Mouse (Mus musculus): ENCODE data around the gene Tph2.

Tph2 gene

GRCm38 (mm10) chr10:115137016-115137415, 47.8 kb downstream of the Tph2 start:
- DNase-seq: peak; percentile 17 to 23

DNA sequence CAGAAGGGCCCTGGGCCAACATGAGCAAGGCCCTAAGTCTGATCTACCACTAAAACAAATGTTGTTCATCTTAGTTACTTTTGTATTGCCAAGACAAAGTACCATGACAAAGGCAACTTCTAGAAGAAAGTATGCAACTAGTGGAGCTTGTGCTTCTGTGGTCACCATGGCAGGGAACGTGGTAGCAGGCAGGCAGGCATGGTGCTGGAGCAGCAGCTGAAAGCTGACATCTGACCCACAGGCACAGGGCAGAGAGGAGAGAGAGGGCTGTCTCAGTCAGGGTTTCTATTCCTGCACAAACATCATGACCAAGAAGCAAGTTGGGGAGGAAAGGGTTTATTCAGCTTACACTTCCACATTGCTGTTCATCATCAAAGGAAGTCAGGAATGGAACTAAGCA, 56.9 kb downstream of the Tph2 start:
- DNase-seq: no peak

- DNase-seq: no peak
These were observed 59.3 kb downstream of the Tph2 start for GRCm38 (mm10) chr10:115125550-115125949.

- DNase-seq: no peak
These were observed 59.8 kb downstream of the Tph2 start for GRCm38 (mm10) chr10:115125027-115125426.

DNA sequence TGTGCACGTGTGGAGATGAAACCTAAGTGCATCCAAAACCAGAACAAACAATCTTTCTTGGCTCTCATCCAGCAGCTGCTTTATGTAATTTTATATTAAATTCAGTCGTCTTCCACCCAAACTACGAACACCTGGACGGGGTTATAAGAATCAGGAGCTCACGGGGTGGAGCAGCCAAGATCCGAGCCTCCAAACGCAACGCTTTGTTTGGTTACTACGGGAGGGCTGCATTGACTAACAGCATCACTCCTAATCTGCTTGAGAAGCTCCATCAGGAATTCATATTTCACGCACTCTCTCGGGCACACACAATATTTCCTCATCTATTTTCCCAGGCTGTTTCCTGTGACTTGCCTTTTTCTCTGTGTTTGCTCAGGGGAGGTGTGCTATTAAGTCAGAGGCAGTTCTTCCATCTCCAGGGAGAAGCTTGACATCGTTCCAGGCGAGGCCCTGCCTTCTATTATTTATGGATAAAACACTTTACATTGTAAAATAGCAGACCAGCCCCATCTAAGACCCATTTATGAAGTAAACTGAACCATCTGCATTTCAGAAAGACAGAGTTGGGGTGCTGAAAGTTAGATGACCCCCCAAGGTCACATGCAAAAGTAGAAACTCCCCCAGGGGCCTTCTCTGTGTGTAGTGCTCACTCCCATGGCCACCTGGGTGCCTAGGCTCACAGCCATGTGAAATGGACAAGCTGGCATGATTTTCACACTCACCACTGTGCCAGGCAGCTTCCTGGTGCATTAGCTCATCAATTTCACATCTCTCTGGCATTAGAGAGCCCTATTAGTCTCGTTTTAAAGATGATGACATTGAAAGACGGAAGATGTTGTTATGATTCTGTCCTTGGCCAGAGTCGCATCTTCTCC, 76.9 kb downstream of the Tph2 start:
- peak in 1 of 2 experiments; percentile 20 for DNase-seq

DNA sequence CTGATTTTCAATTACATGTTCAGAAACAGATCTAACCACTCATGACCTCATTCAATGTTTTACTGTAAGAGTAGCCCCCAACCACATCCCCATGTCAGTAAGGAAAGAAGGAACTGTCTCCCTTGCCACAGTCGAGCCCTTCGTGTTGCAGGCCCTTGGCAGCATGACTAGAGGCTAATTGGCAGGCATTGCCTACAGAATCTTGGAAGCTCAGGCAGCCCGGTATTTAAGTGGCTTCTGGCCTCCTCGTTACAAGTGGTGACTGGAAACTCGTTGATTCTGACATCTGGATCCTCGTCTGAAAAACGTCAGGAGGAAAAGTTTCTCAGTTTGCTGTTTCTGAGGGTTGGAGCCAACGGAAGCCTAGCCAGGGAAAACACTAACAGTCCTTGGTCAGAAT, 80.6 kb downstream of the Tph2 start:
- DNase-seq: peak; percentile 25 to 44

GRCm38 (mm10) chr10:115099890-115100580, 84.8 kb downstream of the Tph2 start:
- peak; percentile 49 to 69 for DNase-seq

GRCm38 (mm10) chr10:115097163-115097562, 87.7 kb downstream of the Tph2 start:
- DNase-seq: peak; percentile 87 to 90

- DNase-seq: peak; percentile 25 to 41
These were observed 88.6 kb downstream of the Tph2 start for GRCm38 (mm10) chr10:115096191-115096590.

DNA sequence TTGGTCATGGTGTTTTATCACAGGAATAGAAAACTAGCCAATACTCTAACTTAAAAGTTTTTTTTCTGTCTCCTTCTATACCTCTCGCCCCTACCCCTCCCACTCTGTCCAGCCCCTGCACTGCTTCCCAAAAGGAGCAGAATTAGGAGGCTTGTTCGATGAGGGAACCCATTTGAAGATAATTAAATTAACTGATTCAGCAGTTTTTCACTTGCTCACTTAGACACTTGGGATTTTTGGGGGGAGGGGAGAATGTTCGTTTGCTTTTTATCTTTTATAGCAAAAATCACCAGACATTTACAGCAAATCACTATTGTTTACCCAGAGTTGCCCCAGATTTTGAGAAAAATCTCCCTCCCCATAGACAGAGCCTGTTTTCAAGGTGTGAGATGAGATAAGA, 106.6 kb downstream of the Tph2 start:
- no peak for DNase-seq

DNA sequence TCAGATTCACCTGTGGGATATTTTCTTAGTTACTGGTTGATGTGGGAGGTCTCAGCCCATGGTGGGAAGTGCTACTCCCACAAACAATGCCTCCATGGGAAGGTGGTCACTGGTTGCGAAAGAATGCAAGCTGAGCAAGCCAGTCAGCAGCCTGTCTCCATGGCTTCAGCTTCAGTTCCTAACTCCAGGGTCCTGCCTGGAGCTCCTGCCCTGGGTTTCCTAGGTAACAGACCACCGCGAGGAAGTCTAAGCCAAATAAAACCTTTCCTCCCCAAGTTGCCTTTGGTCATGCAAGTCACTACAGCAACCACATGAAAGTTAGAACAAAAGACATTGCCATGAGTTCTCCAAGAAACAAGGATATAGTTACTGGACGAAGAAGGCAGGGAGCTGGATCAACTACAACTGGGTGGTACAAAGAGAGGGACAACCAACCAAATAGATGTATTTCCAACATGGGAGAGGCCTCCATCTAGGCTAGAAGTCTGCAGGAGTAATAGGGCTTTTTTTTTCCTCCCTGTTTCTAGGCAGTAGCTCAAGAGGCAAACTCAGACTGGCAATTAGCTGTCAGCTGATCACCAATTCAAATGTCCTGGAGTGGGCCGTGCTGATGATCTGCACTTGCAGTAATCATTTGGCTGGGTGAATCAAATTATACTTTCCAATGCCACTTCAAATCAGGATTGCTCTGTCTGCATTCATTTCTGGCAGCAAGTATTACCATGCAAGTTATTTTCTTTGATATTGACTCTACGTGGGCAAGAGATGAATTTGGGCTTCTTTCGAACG, 115.5 kb downstream of the Tph2 start:
- no peak for DNase-seq

GRCm38 (mm10) chr10:115063936-115064335, 120.9 kb downstream of the Tph2 start:
- no peak for DNase-seq

GRCm38 (mm10) chr10:115061498-115061897, 123.3 kb downstream of the Tph2 start:
- DNase-seq: no peak

DNA sequence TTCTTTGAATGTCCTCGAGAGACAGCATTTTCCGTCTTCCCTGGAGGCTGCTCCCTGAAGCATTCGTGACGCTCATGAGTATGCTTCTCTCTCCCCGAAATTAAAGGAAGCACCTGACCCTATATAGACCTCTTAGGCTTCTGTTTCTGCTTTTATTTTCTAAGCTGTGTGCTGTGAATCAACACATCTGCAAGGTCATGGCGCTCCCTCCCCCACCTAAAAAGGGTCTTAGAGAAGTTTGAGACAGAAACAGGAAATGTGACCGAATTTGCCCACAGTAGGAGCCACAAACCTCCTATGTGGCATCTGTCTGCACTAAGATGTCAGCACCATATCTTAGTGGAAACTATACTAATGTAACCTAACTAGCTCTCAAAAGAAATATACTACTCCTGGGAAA, 124.1 kb downstream of the Tph2 start:
- DNase-seq: no peak

GRCm38 (mm10) chr10:115051602-115052001, 133.2 kb downstream of the Tph2 start:
- peak; percentile 49 to 75 for DNase-seq

GRCm38 (mm10) chr10:115050674-115051073, 134.1 kb downstream of the Tph2 start:
- DNase-seq: peak; percentile 51 to 73

- peak; percentile 73 for DNase-seq
These were observed 134.6 kb downstream of the Tph2 start for GRCm38 (mm10) chr10:115050178-115050577.

- DNase-seq: no peak
These were observed 136.3 kb downstream of the Tph2 start for GRCm38 (mm10) chr10:115048565-115048964.

DNA sequence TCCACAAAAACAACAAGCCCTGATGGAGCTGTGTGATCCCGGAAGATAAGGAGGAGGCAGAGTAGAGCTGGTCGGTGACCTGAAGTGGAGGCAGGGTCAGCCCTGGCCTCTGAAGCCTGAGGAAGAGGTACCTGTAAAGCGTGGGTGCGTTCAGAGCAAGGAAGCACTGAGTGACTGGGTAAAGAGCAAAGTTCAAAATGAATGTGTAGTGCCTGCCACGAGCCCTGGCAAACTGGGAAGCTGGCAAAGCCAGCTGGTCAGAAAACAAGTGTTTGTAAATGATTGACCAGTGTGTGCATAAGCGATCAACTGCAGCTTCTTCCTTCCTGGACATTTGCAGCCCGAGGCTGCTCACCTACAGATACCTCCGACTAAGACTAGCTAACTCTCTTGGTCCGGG, 149.1 kb downstream of the Tph2 start:
- DNase-seq: no peak
